Mouse (Mus musculus): ENCODE data around the gene Scn1b. TPM values are rescaled to one million over a fixed set of nuclear protein-coding genes. Genes with fewer than 3 reads are reported as not detected.

Scn1b gene
- total RNA-seq (2023): 1 to 10 TPM; 6.2 to 8.8 TPM

DNA sequence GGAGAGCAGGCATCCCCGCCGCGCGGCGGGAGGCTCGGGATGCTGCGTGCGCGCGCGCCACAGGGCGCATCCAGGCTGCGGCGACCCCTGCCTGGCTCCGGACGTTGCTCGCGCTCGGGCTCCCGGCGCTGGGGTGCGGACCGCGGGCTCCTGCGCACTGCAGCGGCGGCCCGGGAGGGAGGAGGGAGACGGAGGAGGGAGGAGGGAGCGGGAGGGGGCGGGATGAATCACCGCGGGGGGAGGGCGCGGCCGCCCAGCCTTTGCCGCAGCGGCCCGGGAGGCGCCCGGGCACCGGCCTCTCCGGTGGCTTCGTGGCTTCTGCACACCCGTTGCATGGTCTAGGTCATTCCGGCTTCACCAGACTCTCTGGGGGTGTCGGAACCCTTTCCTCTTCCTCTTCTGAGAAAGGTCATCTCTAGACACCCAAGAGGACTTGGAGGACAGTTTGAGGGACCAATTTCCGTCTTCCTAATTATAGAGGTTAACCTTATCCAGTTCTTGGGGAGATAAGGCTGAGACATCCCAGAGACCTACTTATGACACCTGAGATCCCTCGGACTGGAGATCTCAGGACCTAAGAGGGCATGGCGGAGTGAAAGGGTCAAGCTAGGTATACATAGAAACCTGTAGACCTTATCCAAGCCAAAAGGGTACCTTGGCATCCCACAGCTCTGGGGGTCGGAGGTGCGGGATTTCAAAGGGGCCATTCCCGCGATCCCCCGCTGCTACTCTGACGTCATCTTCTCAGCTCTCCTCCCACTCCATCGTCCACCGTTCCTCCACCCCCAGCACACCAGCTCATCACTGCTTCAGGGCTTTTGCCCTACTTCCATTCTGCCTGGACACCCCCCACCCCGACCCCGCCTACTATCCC, at the start of gene Scn1b:
Scn1b (minus strand) TSS at position 153 of the 874 bp plus-strand sequence.

GRCm38 (mm10) chr7:31155296-31156033, 28.7 kb upstream of the Scn1b start, which contains the start of gene Gramd1a:
Gene Gramd1a, minus strand, starts transcription at chr7:31155896.

DNA sequence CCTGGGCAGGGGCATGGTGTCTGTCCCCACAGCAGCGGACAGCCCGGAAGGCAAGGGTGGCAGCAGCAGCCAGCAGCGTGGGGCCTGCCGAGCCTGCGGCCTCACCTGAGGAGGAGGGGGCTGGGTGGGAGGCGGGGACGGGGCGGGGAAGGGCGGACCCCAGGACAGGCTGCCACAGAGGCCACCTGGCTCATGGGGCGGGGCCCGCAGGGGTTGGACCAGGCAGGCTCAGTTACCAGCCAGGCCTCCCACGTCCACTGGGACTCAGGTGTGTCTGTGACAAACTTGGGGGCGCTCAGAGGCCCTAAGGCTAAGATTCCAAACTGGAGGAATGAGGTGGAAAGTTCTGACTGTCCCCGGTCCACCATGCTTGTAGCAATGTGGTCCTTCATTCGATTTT, 11.6 kb downstream of the Scn1b start, which contains the start of gene Hpn:
Hpn (minus strand) TSS at position 109 of the 400 bp plus-strand sequence.

DNA sequence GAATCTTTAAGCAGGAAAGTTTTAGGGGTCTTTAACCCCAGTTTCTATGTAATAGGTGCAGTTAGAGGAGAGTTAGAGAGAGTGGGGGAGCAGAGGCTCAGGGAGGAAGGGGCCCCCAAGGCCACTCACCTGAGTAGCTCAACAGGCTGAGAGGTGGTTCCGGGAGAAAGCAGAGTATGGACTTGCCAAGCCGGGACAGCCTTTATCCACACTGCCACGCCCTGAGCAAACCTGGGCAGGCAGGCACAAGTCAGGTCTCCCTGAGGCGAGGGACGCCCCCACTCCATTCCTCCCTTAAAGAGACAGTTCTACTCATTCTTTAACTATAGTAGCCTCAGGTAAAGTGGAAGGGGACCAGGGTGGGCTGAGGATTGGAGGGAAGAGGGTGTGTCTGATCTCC, 50.3 kb downstream of the Scn1b start, which contains the start of gene Fxyd3:
Fxyd3 (minus strand) TSS at position 213 of the 400 bp plus-strand sequence.

Other genes with a start within 250 kb of the Scn1b start
- 1 to 10 TPM; 4.9 to 5.4 TPM for gene Cd22, start 246.7 kb downstream of the Scn1b start, total RNA-seq (2023)
- gene Mag, start 212.1 kb downstream of the Scn1b start, total RNA-seq (2023): 1 to 10 TPM; 1.1 to 1.9 TPM
- 1 to 10 TPM in 1 of 2 experiments, not detected in 1; 2.0 TPM for gene Hamp2, start 202.3 kb downstream of the Scn1b start, total RNA-seq (2023)
- not detected for gene Hamp, start 183.0 kb downstream of the Scn1b start, total RNA-seq (2023)
- 100 to 1,000 TPM; 125 to 137 TPM for gene Usf2, start 170.2 kb downstream of the Scn1b start, total RNA-seq (2023)
- 1 to 10 TPM; 2.4 to 3.4 TPM for gene Lsr, start 153.5 kb downstream of the Scn1b start, total RNA-seq (2023)
- under 1 TPM; 0.49 to 0.62 TPM for gene Fam187b, start 153.2 kb downstream of the Scn1b start, total RNA-seq (2023)
- gene Fxyd5, start 84.5 kb downstream of the Scn1b start, total RNA-seq (2023): 100 to 1,000 TPM; 709 to 844 TPM
- gene Fxyd7, start 75.5 kb downstream of the Scn1b start, total RNA-seq (2023): not detected
- gene Fxyd1, start 69.8 kb downstream of the Scn1b start, total RNA-seq (2023): not detected
- under 1 TPM in 1 of 2 experiments, not detected in 1; 0.15 TPM for gene Lgi4, start 67.7 kb downstream of the Scn1b start, total RNA-seq (2023)
- gene Fxyd3, start 50.3 kb downstream of the Scn1b start, total RNA-seq (2023): not detected
- gene Hpn, start 11.7 kb downstream of the Scn1b start, total RNA-seq (2023): 1 to 10 TPM; 2.1 to 3.4 TPM
- 100 to 1,000 TPM; 112 to 127 TPM for gene Gramd1a, start 28.9 kb upstream of the Scn1b start, total RNA-seq (2023)
- gene Scgb2b2, start 163.5 kb upstream of the Scn1b start, total RNA-seq (2023): not detected
- not detected for gene Scgb1b2, start 164.8 kb upstream of the Scn1b start, total RNA-seq (2023)
- not detected for gene Scgb2b3, start 235.1 kb upstream of the Scn1b start, total RNA-seq (2023)
- not detected for gene Scgb1b3, start 248.6 kb upstream of the Scn1b start, total RNA-seq (2023)

All from neutrophil, adult 59 days (primary cell).